Mouse (Mus musculus): ENCODE measurements around the gene Treml2. TPM values are rescaled to one million over a fixed set of nuclear protein-coding genes. Genes with fewer than 3 reads are reported as not detected.

The Treml2 gene
- under 1 TPM; 0.10 to 0.11 TPM for total RNA-seq (2021)
- long read RNA-seq, experiment 1: 0 reads
- long read RNA-seq, experiment 2: 0 reads

- intact Hi-C loops (cut with DNase I; ENCODE audit: low total_unique reads): no loop called here
These were observed at the start of gene Treml2 for GRCm38 (mm10) chr17:48299203-48299602. Treml2 (plus strand) TSS chr17:48299498.

DNA sequence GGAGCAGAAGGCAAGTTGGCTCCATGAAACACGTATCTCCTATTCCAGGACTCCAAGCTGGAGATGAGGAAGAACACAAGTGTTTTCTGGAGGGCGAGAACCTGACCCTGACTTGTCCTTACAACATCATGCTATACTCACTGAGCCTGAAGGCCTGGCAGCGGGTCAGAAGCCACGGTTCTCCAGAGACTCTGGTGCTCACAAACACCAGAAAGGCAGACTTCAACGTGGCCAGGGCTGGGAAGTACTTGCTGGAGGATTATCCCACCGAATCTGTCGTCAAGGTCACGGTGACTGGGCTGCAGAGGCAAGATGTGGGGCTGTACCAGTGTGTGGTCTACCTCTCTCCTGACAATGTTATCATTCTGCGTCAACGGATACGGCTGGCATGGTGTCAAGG lies 49.8 kb upstream of the Treml2 start:
- DNase-seq: no peak
- intact Hi-C loops (cut with DNase I; ENCODE audit: low total_unique reads): no loop called here

More at GRCm38 (mm10) chr17:48299203-48299602, at the start of gene Treml2:
- DNase-seq: no peak

DNA sequence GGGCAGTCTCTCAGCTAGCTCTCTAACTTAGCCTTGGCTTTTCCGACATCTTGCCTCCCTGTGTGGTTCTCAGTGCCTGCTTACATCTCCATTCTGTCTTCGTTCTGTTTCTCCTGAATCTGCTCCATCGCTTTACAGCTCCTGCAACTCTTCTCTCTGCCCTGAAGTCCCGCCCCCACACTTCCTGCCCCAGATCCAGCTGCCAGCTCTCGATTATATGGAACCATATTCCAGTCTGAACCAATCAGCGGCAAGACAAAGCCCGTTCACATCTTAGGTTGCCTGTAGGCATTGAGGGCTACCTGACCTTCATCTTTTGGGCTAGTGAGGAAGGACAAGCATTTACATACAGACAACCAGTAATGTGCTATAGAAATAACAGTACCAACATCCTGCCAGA lies 48.7 kb upstream of the Treml2 start:
- DNase-seq: no peak
- intact Hi-C loops (cut with DNase I; ENCODE audit: low total_unique reads): no loop called here

DNA sequence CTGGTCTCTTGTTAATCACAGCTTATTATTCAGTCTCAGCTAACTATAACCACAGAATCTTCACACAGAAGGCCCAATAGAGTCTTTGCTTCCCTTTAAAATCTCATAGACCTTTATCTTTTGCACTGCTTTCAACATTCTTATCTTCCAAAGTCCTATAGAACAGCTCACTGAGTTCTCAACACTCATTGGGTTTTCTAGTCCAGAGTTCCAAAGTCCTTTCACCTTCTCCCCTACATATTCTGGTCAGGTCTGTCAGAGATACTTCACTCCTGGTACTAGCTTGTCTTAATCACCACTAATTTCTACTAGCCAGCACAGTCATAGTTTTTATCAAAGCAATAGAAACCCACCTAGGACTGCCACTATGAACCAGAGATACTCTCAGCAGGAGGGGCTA lies 42.7 kb upstream of the Treml2 start:
- intact Hi-C loops (cut with DNase I; ENCODE audit: low total_unique reads): no loop called here
- no peak for DNase-seq

GRCm38 (mm10) chr17:48261868-48262267 lies 37.4 kb upstream of the Treml2 start:
- no peak for DNase-seq
- intact Hi-C loops (cut with DNase I; ENCODE audit: low total_unique reads): no loop called here

DNA sequence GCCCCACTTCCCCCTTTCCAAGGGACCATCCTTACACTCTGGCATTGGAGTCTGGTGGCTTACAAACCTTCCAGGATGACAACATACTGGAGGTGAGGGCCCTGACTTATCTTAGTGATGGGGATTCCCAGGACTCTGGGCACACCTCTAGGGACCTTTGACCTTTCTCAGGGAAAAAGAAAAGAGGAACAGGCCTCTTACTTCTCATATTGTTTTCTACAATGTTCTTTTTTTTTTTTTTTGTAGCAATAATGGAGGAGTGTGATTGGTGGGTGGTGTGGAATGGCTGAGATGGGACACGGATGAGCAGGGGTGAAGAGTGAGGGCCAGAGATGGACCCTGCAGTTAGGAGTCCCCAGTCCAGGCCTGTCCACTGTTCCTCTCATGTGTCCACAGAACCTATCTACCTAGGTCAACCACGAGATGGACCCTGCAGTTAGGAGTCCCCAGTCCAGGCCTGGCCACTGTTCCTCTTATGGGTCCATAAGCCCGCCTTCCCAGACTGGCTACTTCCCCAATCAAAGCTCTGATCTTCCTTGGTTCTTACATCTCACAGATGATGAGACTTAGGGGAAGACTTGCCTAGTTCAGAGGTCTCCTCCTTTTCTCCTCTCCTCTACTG lies 35.4 kb upstream of the Treml2 start, which contains the start of gene Treml4:
TSS of gene Treml4 (plus strand) at position 555 of the 622 bp plus-strand sequence.
- no peak for DNase-seq
- intact Hi-C loops (cut with DNase I; ENCODE audit: low total_unique reads): no loop called here

- intact Hi-C loops (cut with DNase I; ENCODE audit: low total_unique reads): no loop called here
- DNase-seq: no peak
These were observed 34.6 kb upstream of the Treml2 start for GRCm38 (mm10) chr17:48264662-48265061.

DNA sequence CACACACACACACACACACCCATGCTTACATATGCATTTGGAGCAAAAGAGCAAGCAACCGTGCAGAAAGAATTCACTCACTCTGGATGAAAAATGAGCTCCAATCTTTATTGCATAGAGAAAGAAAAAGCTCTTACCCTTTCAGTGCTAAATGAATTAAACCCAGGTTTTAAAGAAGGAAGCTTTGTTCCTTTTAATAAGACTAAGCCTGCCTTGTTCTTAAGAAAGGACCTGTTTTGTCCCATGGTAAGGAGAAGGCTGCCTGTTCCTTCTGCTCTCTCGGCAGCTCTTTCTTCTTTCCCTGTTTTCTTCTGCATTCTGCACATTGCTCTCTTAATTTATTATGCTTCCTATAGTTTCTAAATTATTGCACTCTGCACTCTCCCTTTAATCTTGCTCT lies 33.2 kb upstream of the Treml2 start:
- intact Hi-C loops (cut with DNase I; ENCODE audit: low total_unique reads): no loop called here
- no peak for DNase-seq

GRCm38 (mm10) chr17:48266610-48267304 lies 32.5 kb upstream of the Treml2 start:
- intact Hi-C loops (cut with DNase I; ENCODE audit: low total_unique reads): no loop called here

DNA sequence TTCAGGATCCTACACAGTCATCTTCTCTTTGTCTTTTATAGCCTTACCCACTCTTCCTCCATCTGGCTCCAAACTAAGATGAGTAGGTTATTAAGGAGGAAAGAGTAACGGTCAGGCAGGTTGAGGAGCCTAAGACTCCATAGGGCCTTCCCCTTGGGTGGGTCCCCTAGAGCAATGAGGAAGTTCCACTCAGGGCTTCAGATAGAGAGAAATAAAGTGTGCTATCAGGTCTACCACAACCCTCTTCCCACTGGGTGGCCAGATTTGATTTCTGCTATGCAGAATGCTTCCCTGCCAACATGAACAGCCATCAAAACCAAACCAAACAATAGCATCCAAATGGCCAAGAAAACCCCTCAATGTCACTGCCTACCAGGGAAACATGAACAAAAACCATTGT lies 31.7 kb upstream of the Treml2 start:
- intact Hi-C loops (cut with DNase I; ENCODE audit: low total_unique reads): no loop called here
- no peak for DNase-seq

More at GRCm38 (mm10) chr17:48266610-48267304, 32.5 kb upstream of the Treml2 start:
- no peak for DNase-seq

- DNase-seq: no peak
- intact Hi-C loops (cut with DNase I; ENCODE audit: low total_unique reads): no loop called here
These were observed 31.0 kb upstream of the Treml2 start for GRCm38 (mm10) chr17:48268276-48268675.

- intact Hi-C loops (cut with DNase I; ENCODE audit: low total_unique reads): loop anchor here (10.0 kb wide), 1 partner anchor 335 kb away; no protein-coding TSS in a partner anchor
These were observed 29.5 kb upstream of the Treml2 start for GRCm38 (mm10) chr17:48269833-48270232.

DNA sequence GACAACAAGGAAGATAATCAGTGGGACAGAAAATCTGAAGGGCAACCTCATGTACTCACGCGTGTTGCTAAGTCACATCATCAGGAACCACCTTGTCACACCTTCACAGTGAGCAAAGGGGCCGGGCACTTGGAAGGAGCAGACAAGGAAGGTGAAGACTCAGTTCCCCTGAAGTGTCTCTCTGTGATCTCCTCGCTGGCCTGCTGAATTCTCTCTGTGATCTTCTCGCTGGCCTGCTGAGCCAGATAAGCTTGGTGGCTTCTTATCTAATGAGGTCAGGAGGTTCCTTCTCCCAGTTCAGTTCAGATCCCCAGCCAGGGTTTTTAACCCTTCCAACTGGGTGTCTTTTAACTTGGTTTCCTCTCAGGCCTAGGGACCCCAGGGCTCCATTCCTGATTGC lies 27.1 kb upstream of the Treml2 start:
- intact Hi-C loops (cut with DNase I; ENCODE audit: low total_unique reads): loop anchor here (10.0 kb wide), 1 partner anchor 333 kb away; no protein-coding TSS in a partner anchor
- no peak for DNase-seq

More at GRCm38 (mm10) chr17:48269833-48270232, 29.5 kb upstream of the Treml2 start:
- no peak for DNase-seq

- intact Hi-C loops (cut with DNase I; ENCODE audit: low total_unique reads): loop anchor here (10.0 kb wide), 1 partner anchor 332 kb away; no protein-coding TSS in a partner anchor
- no peak for DNase-seq
These were observed 26.7 kb upstream of the Treml2 start for GRCm38 (mm10) chr17:48272598-48272997.

GRCm38 (mm10) chr17:48274098-48274497 lies 25.2 kb upstream of the Treml2 start:
- no peak for DNase-seq
- intact Hi-C loops (cut with DNase I; ENCODE audit: low total_unique reads): loop anchor here (2.0 to 10.0 kb wide), 2 partner anchors 67 to 331 kb away; no protein-coding TSS in a partner anchor

GRCm38 (mm10) chr17:48274885-48275284 lies 24.4 kb upstream of the Treml2 start:
- peak; percentile 67 for DNase-seq
- intact Hi-C loops (cut with DNase I; ENCODE audit: low total_unique reads): loop anchor here (2.0 to 10.0 kb wide), 2 partner anchors 66 to 330 kb away; no protein-coding TSS in a partner anchor

DNA sequence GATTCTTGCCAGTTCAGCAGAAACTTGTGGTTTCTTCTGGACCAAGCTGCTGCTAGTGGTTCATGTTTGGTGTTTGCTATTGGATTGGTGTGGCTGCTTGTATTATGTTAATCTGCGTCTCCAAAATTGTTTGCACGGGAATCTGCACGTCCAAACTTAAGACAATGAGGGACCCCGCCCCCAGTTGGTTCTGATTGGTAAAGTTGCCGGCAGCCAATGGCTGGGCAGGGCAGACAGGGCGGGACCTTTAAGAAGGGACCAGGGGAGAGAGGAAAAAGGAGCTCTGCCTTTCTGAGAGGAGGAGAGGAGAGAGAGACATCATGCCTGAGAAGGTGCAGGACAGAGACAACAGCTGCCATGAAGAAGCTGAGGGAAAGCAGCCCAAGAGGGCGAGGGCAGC lies 23.6 kb upstream of the Treml2 start:
- intact Hi-C loops (cut with DNase I; ENCODE audit: low total_unique reads): loop anchor here (2.0 to 10.0 kb wide), 2 partner anchors 65 to 329 kb away; no protein-coding TSS in a partner anchor
- DNase-seq: no peak

- intact Hi-C loops (cut with DNase I; ENCODE audit: low total_unique reads): loop anchor here (10.0 kb wide), 1 partner anchor 326 kb away; no protein-coding TSS in a partner anchor
- no peak for DNase-seq
These were observed 20.9 kb upstream of the Treml2 start for GRCm38 (mm10) chr17:48278381-48278780.

GRCm38 (mm10) chr17:48279002-48279401 lies 20.3 kb upstream of the Treml2 start:
- DNase-seq: no peak
- intact Hi-C loops (cut with DNase I; ENCODE audit: low total_unique reads): loop anchor here (10.0 kb wide), 1 partner anchor 326 kb away; no protein-coding TSS in a partner anchor

DNA sequence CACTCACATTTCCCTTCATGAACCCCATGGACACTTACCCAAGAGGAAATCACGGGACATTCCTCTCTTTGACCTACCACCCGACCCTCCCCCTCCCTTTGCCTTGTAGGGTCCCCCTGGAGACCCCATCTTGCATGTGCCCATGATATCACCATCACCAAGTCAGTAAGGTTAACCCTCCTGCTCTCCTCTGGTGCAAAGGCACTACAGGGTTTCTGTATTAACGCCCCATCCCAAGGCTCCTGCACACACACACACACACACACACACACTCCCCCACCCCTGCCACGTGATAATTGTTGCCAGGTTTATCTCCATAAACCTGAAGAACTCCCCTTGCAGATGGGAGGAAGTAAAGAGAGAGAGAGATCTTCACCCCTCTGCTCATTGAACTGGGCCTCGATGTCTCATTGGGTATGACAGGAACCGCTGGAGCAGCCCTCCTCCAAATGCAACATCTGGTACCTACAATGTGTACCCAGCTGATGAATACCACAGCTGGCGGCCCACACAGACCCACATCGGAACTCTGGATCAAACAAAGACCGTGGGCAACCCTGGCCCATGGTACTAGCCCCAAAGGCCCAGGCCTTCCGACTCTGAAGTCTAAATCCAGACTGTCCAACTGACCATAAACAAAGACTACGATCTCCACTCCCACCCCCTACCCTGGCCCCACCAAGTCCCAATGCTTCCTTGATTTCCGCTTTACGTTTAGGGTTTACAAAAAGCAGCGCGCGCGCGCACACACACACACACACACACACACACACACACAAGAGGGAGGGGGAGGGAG lies 18.2 kb upstream of the Treml2 start:
- no peak for DNase-seq

More for the DNA sequence above, 18.2 kb upstream of the Treml2 start:
- intact Hi-C loops (cut with DNase I; ENCODE audit: low total_unique reads): no loop called here
